Mouse (Mus musculus) midbrain, embryonic 14.5 days (tissue): ENCODE data around the gene A3galt2. TPM values are rescaled to one million over a fixed set of nuclear protein-coding genes. Genes with fewer than 3 reads are reported as not detected.
A peak's percentile ranks its signal among the peaks of the same experiment; 100 is the strongest.

Experiments
- ATAC-seq: fragments of 200-750 bp; cut with Nextera tagmentation; 2 replicates; pipeline ENCODE4 v1.8.0; 2017; ENCODE audit warnings: moderate number of reproducible peaks, moderate library complexity; ENCODE audit not compliant: low FRiP score, low TSS enrichment
- DNase-seq: peaks from one replicate; pipeline ENCODE4 v3.0.0-alpha.2; 2015
- H3K27ac ChIP-seq: fragments of 300-500 bp; sonication (generic); replicated peaks from 2 replicates; pipeline ENCODE4 v1.5.1; 2014; ENCODE audit warnings: mild to moderate bottlenecking, low read depth, low read length, moderate library complexity
- H3K27me3 ChIP-seq: fragments of 300-500 bp; sonication (generic); 2 replicates; pipeline ENCODE4 v1.6.1; 2014; ENCODE audit warnings: low read length, control low read depth, mixed read lengths; ENCODE audit not compliant: control insufficient read depth, insufficient read depth
- H3K36me3 ChIP-seq: fragments of 300-500 bp; sonication (generic); 2 replicates; pipeline ENCODE4 v1.6.1; 2014; ENCODE audit warnings: low read length, control low read depth; ENCODE audit not compliant: control insufficient read depth, insufficient read depth
- H3K4me1 ChIP-seq: fragments of 300-500 bp; sonication (generic); 2 replicates; pipeline ENCODE4 v1.6.1; 2014; ENCODE audit warnings: mild to moderate bottlenecking, antibody characterized with exemption, low read length, control low read depth; ENCODE audit not compliant: control insufficient read depth, insufficient read depth
- H3K4me2 ChIP-seq: fragments of 300-500 bp; sonication (generic); 2 replicates; pipeline ENCODE4 v1.6.1; 2014; ENCODE audit warnings: mild to moderate bottlenecking, low read length, moderate library complexity
- H3K4me3 ChIP-seq: fragments of 300-500 bp; sonication (generic); replicated peaks from 2 replicates; pipeline ENCODE4 v1.5.1; 2014; ENCODE audit warnings: low read depth, low read length
- H3K9ac ChIP-seq: fragments of 300-500 bp; sonication (generic); replicated peaks from 2 replicates; pipeline ENCODE4 v1.6.1; 2014; ENCODE audit warnings: mild to moderate bottlenecking, low read length, moderate library complexity
- H3K9me3 ChIP-seq: fragments of 300-500 bp; sonication (generic); 2 replicates; pipeline ENCODE4 v1.6.1; 2016; ENCODE audit warnings: low read length, control low read depth, mixed read lengths; ENCODE audit not compliant: control insufficient read depth
- WGBS: fragments of 180-500 bp; shearing (Covaris S2); extraction: QIAGEN DNeasy Blood & Tissue Kit; methylation state at CpG from one replicate; pipeline ENCODE4 v1.1.7; 2014; 5-methylcytosine and 5-hydroxymethylcytosine counted together
- polyA plus RNA-seq: library from polyadenylated mRNA; unstranded; fragments of >200 nt; fragmentation: Nextera tagmentation; extraction: Ambion mirVana; gene quantifications from 2 replicates; pipeline ENCODE4 v1.2.1, GENCODE M21; 2014

Gene A3galt2
- polyA plus RNA-seq, 1 experiment from 2014 or later: 0.74 TPM

GRCm38 (mm10) chr4:128722932-128723331 lies 32.2 kb upstream of the A3galt2 start:
- H3K27ac ChIP-seq: no peak overlapping the region
- DNase-seq (no peak), ATAC-seq (no peak)
- no peaks in the 10 kb centered on the region for H3K27me3 ChIP-seq
- H3K9me3 ChIP-seq: no peaks in the 10 kb centered on the region
- 70% methylated on average over 8 of the region's 8 CpGs for WGBS
- no peak overlapping the region for H3K9ac ChIP-seq
- no peak overlapping the region for H3K4me3 ChIP-seq
- peaks cover 56% of the 10 kb centered on the region for H3K4me1 ChIP-seq
- no peak overlapping the region for H3K4me2 ChIP-seq
- 0 out of 2 replicates have a peak, but pooled peaks cover 3% of the 10 kb centered on the region for H3K36me3 ChIP-seq

GRCm38 (mm10) chr4:128723431-128723830 lies 31.7 kb upstream of the A3galt2 start:
- DNase-seq: no peak

GRCm38 (mm10) chr4:128724059-128724458 lies 31.1 kb upstream of the A3galt2 start:
- Histone ChIP-seq H3K4me3 (no peak overlapping the region), H3K9ac (no peak overlapping the region), H3K27me3 (no peaks in the 10 kb centered on the region), H3K27ac (no peak overlapping the region), H3K4me1 (peaks cover 56% of the 10 kb centered on the region), H3K9me3 (no peaks in the 10 kb centered on the region), H3K4me2 (no peak overlapping the region), H3K36me3 (0 out of 2 replicates have a peak, but pooled peaks cover 3% of the 10 kb centered on the region)
- 74% methylated on average over 7 of the region's 7 CpGs for WGBS
- no peak for DNase-seq
- ATAC-seq: no peak

More at GRCm38 (mm10) chr4:128723431-128723830, 31.7 kb upstream of the A3galt2 start:
- no peaks in the 10 kb centered on the region for H3K9me3 ChIP-seq
- H3K4me3 ChIP-seq: no peak overlapping the region
- H3K27me3 ChIP-seq: no peaks in the 10 kb centered on the region
- H3K27ac ChIP-seq: no peak overlapping the region
- 0 out of 2 replicates have a peak, but pooled peaks cover 3% of the 10 kb centered on the region for H3K36me3 ChIP-seq
- peaks cover 53% of the 10 kb centered on the region for H3K4me1 ChIP-seq
- ATAC-seq: no peak
- 68% methylated on average over 13 of the region's 13 CpGs for WGBS
- no peak overlapping the region for H3K9ac ChIP-seq
- H3K4me2 ChIP-seq: no peak overlapping the region

- H3K4me1 ChIP-seq: peaks cover 57% of the 10 kb centered on the region
- peak overlapping the region; percentile 100 for H3K9ac ChIP-seq
Measured at GRCm38 (mm10) chr4:128727019-128727720, 28.0 kb upstream of the A3galt2 start.

GRCm38 (mm10) chr4:128727721-128728430 lies 27.3 kb upstream of the A3galt2 start:
- Histone ChIP-seq H3K4me2 (peak overlapping the region; percentile 98), H3K27me3 (no peaks in the 10 kb centered on the region), H3K4me1 (peaks cover 57% of the 10 kb centered on the region), H3K9me3 (no peaks in the 10 kb centered on the region), H3K27ac (peak overlapping the region; percentile 98), H3K9ac (peak overlapping the region; percentile 100), H3K36me3 (peaks cover 18% of the 10 kb centered on the region), H3K4me3 (peak overlapping the region; percentile 98)
- peak; percentile 66 for DNase-seq
- peak; percentile 53 for ATAC-seq
- WGBS: under 1% methylated on average over 64 of the region's 65 CpGs

More at GRCm38 (mm10) chr4:128727019-128727720, 28.0 kb upstream of the A3galt2 start:
- peak overlapping the region; percentile 98 for H3K27ac ChIP-seq
- peak overlapping the region; percentile 98 for H3K4me2 ChIP-seq
- H3K27me3 ChIP-seq: no peaks in the 10 kb centered on the region
- no peaks in the 10 kb centered on the region for H3K9me3 ChIP-seq
- peak; percentile 90 for ATAC-seq
- 3% methylated on average over 64 of the region's 68 CpGs for WGBS
- DNase-seq: peak; percentile 94
- peak overlapping the region; percentile 98 for H3K4me3 ChIP-seq
- H3K36me3 ChIP-seq: peaks cover 18% of the 10 kb centered on the region

- H3K4me1 ChIP-seq: peaks cover 60% of the 10 kb centered on the region
Measured at GRCm38 (mm10) chr4:128728431-128728851, 26.7 kb upstream of the A3galt2 start.

GRCm38 (mm10) chr4:128729033-128729708 lies 26.0 kb upstream of the A3galt2 start:
- no peak for DNase-seq
- ATAC-seq: peak; percentile 35; the same call in 1 of the 2 replicates

More at GRCm38 (mm10) chr4:128728431-128728851, 26.7 kb upstream of the A3galt2 start:
- Histone ChIP-seq H3K9ac (peak overlapping the region; percentile 100), H3K4me2 (peak overlapping the region; percentile 98), H3K27me3 (no peaks in the 10 kb centered on the region), H3K36me3 (peaks cover 17% of the 10 kb centered on the region), H3K4me3 (peak overlapping the region; percentile 98), H3K9me3 (no peaks in the 10 kb centered on the region), H3K27ac (peak overlapping the region; percentile 98)
- DNase-seq (peak; percentile 51), ATAC-seq (no peak)
- under 1% methylated on average over 5 of the region's 5 CpGs for WGBS

GRCm38 (mm10) chr4:128729709-128730037 lies 25.5 kb upstream of the A3galt2 start:
- Histone ChIP-seq H3K36me3 (peaks cover 15% of the 10 kb centered on the region), H3K9me3 (no peaks in the 10 kb centered on the region), H3K4me3 (peak overlapping the region; percentile 98), H3K27ac (peak overlapping the region; percentile 98), H3K4me2 (peak overlapping the region; percentile 98), H3K9ac (peak overlapping the region; percentile 100), H3K4me1 (peaks cover 72% of the 10 kb centered on the region), H3K27me3 (no peaks in the 10 kb centered on the region)
- WGBS: 7% methylated on average over 5 of the region's 5 CpGs
- DNase-seq (no peak), ATAC-seq (no peak)

More at GRCm38 (mm10) chr4:128729033-128729708, 26.0 kb upstream of the A3galt2 start:
- Histone ChIP-seq H3K4me2 (peak overlapping the region; percentile 98), H3K27me3 (no peaks in the 10 kb centered on the region), H3K36me3 (peaks cover 15% of the 10 kb centered on the region), H3K4me3 (peak overlapping the region; percentile 98), H3K9me3 (no peaks in the 10 kb centered on the region), H3K4me1 (peaks cover 68% of the 10 kb centered on the region), H3K9ac (peak overlapping the region; percentile 100), H3K27ac (peak overlapping the region; percentile 98)
- 2% methylated on average over 15 of the region's 15 CpGs for WGBS
